Mouse (Mus musculus) heart, postnatal 0 days (tissue): ENCODE measurements around the gene Aoc2.

Source experiments
- CTCF ChIP-seq: IDR thresholded peaks from 2 replicates; pipeline ENCODE4 v1.5.1; 2016; ENCODE audit warnings: antibody characterized with exemption, control low read depth, low read depth
- EP300 ChIP-seq: IDR thresholded peaks from 2 replicates; pipeline ENCODE4 v1.6.1; 2016; ENCODE audit warnings: antibody characterized with exemption, low read depth

- TF ChIP-seq EP300 (no peak), CTCF (no peak)
Observed at GRCm38 (mm10) chr11:101314567-101314966, 10.3 kb upstream of the Aoc2 start.
